Mouse (Mus musculus): ENCODE measurements at regions not wholly inside any gene's neighbourhood (a gene's known extent, or its start where the extent isn't known, plus 50 kb on each side); places are given as distances from the start of the nearest gene placed in this dataset.

DNA sequence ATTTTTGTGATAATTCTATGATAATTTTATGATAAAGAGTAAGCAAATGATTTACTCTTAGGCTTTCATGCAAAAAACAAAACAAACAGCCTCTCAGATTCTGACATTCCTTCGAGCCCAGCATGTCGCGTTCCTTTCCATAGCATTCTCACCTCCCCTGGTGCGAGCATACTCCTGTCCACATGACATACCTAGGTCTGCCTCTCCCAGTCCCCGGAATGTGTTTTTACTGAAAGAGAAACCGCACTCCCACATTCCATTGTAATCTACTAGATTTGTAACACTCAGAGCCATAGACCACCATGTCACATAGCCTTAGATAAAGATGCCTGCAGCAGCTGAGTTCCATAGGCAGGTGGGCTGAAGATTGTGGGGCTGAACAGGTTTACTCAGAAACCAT lies 250.8 kb downstream of the Gxylt1 start:
- TF ChIP-seq POLR2A (IDR thresholded peaks at IDR 0.05; ENCODE audit: control insufficient read depth in 1 of 2, insufficient read depth in 1 of 2, low read depth in 1 of 2, low read length in 2 of 2, poor library complexity in 1 of 2) (no peak), HCFC1 (IDR thresholded peaks at IDR 0.05; ENCODE audit: low read depth, low read length) (no peak), RCOR1 (IDR thresholded peaks at IDR 0.05; ENCODE audit: low read depth, low read length) (no peak), EP300 (IDR thresholded peaks at IDR 0.05; ENCODE audit: low read depth in 1 of 2, low read length in 2 of 2) (no peak), KAT2A (conservative IDR thresholded peaks at IDR 0.05; ENCODE audit: low read depth, low read length) (no peak), CTCF (IDR thresholded peaks at IDR 0.05 in 2 of 3, conservative IDR thresholded peaks at IDR 0.05 in 1 of 3; ENCODE audit: control insufficient read depth in 1 of 3, insufficient read depth in 1 of 3, low read depth in 2 of 3, low read length in 3 of 3, poor library complexity in 1 of 3, severe bottlenecking in 1 of 3) (no peak), BHLHE40 (IDR thresholded peaks at IDR 0.05; ENCODE audit: borderline replicate concordance, low read depth, low read length) (no peak), MEF2A (IDR thresholded peaks at IDR 0.05; ENCODE audit: extremely low read depth, insufficient replicate concordance, low read depth, low read length, poor library complexity, severe bottlenecking) (no peak), ETS1 (IDR thresholded peaks at IDR 0.05; ENCODE audit: low read depth, low read length) (no peak), MAZ (IDR thresholded peaks at IDR 0.05; ENCODE audit: low read depth, low read length) (no peak), ZNF384 (IDR thresholded peaks at IDR 0.05; ENCODE audit: low read depth, low read length) (no peak), GATA1 (IDR thresholded peaks at IDR 0.05; ENCODE audit: low read depth, low read length) (no peak), SIN3A (IDR thresholded peaks at IDR 0.05; ENCODE audit: low read length) (no peak), ZC3H11A (IDR thresholded peaks at IDR 0.05; ENCODE audit: low read depth, low read length) (no peak)
